Mouse (Mus musculus): Measurements from ENCODE around the gene Rai14. TPM values are rescaled to one million over a fixed set of nuclear protein-coding genes. Genes with fewer than 3 reads are reported as not detected.

Rai14 gene
- polyA plus RNA-seq (2017; shearing (Covaris generic)): 0.56 TPM

GRCm38 (mm10) chr15:10714409-10715138 lies at the start of gene Rai14:
Gene Rai14, minus strand, starts transcription at chr15:10714624.

GRCm38 (mm10) chr15:10558465-10558864 lies 156.0 kb downstream of the Rai14 start, which contains the start of gene Ttc23l:
Gene Ttc23l, minus strand, starts transcription at chr15:10558668.

Other genes with a start within 250 kb of the Rai14 start
- 33.4 TPM for gene Dnajc21, start 244.1 kb downstream of the Rai14 start, polyA plus RNA-seq (2017; shearing (Covaris generic))
- 111 TPM for gene Brix1, start 228.7 kb downstream of the Rai14 start, polyA plus RNA-seq (2017; shearing (Covaris generic))
- 52.7 TPM for gene Rad1, start 228.6 kb downstream of the Rai14 start, polyA plus RNA-seq (2017; shearing (Covaris generic))
- gene Ttc23l, start 156.0 kb downstream of the Rai14 start, polyA plus RNA-seq (2017; shearing (Covaris generic)): not detected
- not detected for gene C1qtnf3, start 237.7 kb upstream of the Rai14 start, polyA plus RNA-seq (2017; shearing (Covaris generic))

Measured in CD4-positive, CD25-positive, alpha-beta regulatory T cell (primary cell).